Mouse (Mus musculus): ENCODE measurements at regions not wholly inside any gene's neighbourhood (a gene's known extent, or its start where the extent isn't known, plus 50 kb on each side); places are given as distances from the start of the nearest gene placed in this dataset.

GRCm38 (mm10) chr2:115488465-115488864 is 93.1 kb upstream of the BC052040 start:
- TF ChIP-seq HCFC1 (IDR thresholded peaks at IDR 0.05; ENCODE audit: low read depth, low read length) (no peak), MYC (IDR thresholded peaks at IDR 0.05; ENCODE audit: low read depth, low read length) (no peak), USF2 (IDR thresholded peaks at IDR 0.05; ENCODE audit: borderline replicate concordance in 1 of 2, insufficient read depth in 1 of 2, low read depth in 1 of 2, low read length in 2 of 2) (no peak), CTCF (IDR thresholded peaks at IDR 0.05 in 2 of 3, conservative IDR thresholded peaks at IDR 0.05 in 1 of 3; ENCODE audit: control insufficient read depth in 1 of 3, insufficient read depth in 1 of 3, low read depth in 2 of 3, low read length in 3 of 3, poor library complexity in 1 of 3, severe bottlenecking in 1 of 3) (no peak), E2F4 (IDR thresholded peaks at IDR 0.05; ENCODE audit: borderline replicate concordance, low read depth, low read length) (no peak), GABPA (IDR thresholded peaks at IDR 0.05; ENCODE audit: low read depth, low read length) (no peak), NRF1 (IDR thresholded peaks at IDR 0.05; ENCODE audit: insufficient read depth, low read depth, low read length, poor library complexity, severe bottlenecking) (no peak), POLR2A (IDR thresholded peaks at IDR 0.05; ENCODE audit: control insufficient read depth in 1 of 2, insufficient read depth in 1 of 2, low read depth in 1 of 2, low read length in 2 of 2, poor library complexity in 1 of 2) (no peak), BHLHE40 (IDR thresholded peaks at IDR 0.05; ENCODE audit: borderline replicate concordance, low read depth, low read length) (no peak)

All from MEL (cell line).